In genomic region chr8:71462786-71463185, GRCm38 (mm10) we compare ENCODE assay signal across 8 mouse cellular contexts. TPM values are rescaled to one million over a fixed set of nuclear protein-coding genes. Genes with fewer than 3 reads are reported as not detected.
DNase-seq lines count a peak whose midpoint lies in the region; ATAC-seq lines count a peak whose summit lies in the region.

No protein-coding gene starts in this region.

- H3K4me1 ChIP-seq in stomach, embryonic 14.5 days (ENCODE audit: control insufficient read depth, insufficient read depth, low read length): peaks cover 22% of the 10 kb centered on the region; the same call in 1 of the 2 replicates

- DNase-seq in NIH3T3 (ENCODE audit: low read depth): peak; percentile 33
- peak; percentile 45 for DNase-seq in embryo, embryonic 9.5 days (ENCODE audit: extremely low spot score)
- peak; percentile 46 for DNase-seq in heart, postnatal 4 days
- DNase-seq in layer of hippocampus, postnatal 36 days: peak; percentile 59 to 72
- no peak for DNase-seq in gastrocnemius, postnatal 10 days

- no peaks in the 10 kb centered on the region for H3K27me3 ChIP-seq in stomach, embryonic 14.5 days (ENCODE audit: control insufficient read depth, insufficient read depth, low read length)

- peaks cover 19% of the 10 kb centered on the region for H3K36me3 ChIP-seq in stomach, embryonic 14.5 days (ENCODE audit: control insufficient read depth, insufficient read depth, low read length)

- peak; percentile 81 for ATAC-seq in CD4-positive, CD25-positive, alpha-beta regulatory T cell, adult 4 months
- ATAC-seq in megakaryocyte, adult 5-6 weeks (ENCODE audit: poor library complexity, severe bottlenecking): peak; percentile 13
- ATAC-seq in stomach, embryonic 14.5 days (ENCODE audit: insufficient number of reproducible peaks, insufficient read depth, low FRiP score, low read depth): no peak

- 3% methylated on average over 16 of the region's 16 CpGs for WGBS in stomach, embryonic 14.5 days

- H3K4me3 ChIP-seq in stomach, embryonic 14.5 days (ENCODE audit: low read depth, low read length): peak overlapping the region; percentile 82

- peak overlapping the region; percentile 87 for H3K4me2 ChIP-seq in stomach, embryonic 14.5 days (replicated peaks; ENCODE audit: low read depth, low read length)

- H3K27ac ChIP-seq in stomach, embryonic 14.5 days (ENCODE audit: low read length): 0 out of 2 replicates have a peak overlapping the region, but pooled peaks have one; percentile 44

- no peaks in the 10 kb centered on the region for H3K9me3 ChIP-seq in stomach, embryonic 14.5 days (ENCODE audit: control insufficient read depth, low read depth, low read length)

- peak overlapping the region; percentile 74 for H3K9ac ChIP-seq in stomach, embryonic 14.5 days (replicated peaks; ENCODE audit: low read depth, low read length)

RNA-seq across cellular contexts. Expression of gene Abhd8, which starts 0.7 kb away (rescaled TPM):
- 10 to 100 TPM; 16.3 to 19.5 TPM for polyA plus RNA-seq in CD4-positive, CD25-positive, alpha-beta regulatory T cell, adult 4 months (2017; shearing (Covaris generic))
- total RNA-seq in heart, postnatal 4 days (2021): 10 to 100 TPM; 37.7 to 39.3 TPM
- total RNA-seq in layer of hippocampus, postnatal 36 days (2021): 100 to 1,000 TPM; 274 to 278 TPM
- total RNA-seq in megakaryocyte, adult 5-6 weeks (2015): 2.4 and 3.1 TPM in 2 replicates
- 5.8 and 7.4 TPM in 2 replicates for total RNA-seq in megakaryocyte, adult 5-6 weeks (2017)
- 28.4 and 30.0 TPM in 2 replicates for polyA plus RNA-seq in stomach, embryonic 14.5 days (2014; fragmentation: Nextera tagmentation; extraction: Ambion mirVana)
- total RNA-seq in gastrocnemius, postnatal 10 days (2021): 10 to 100 TPM; 36.1 to 38.9 TPM

RNA-seq across cellular contexts. Expression of gene Mrpl34, which starts 2.0 kb away (rescaled TPM):
- 10 to 100 TPM; 65.1 to 82.9 TPM for polyA plus RNA-seq in CD4-positive, CD25-positive, alpha-beta regulatory T cell, adult 4 months (2017; shearing (Covaris generic))
- 100 to 1,000 TPM in 1 of 2 experiments, 10 to 100 TPM in 1; 96.0 to 107 TPM for total RNA-seq in heart, postnatal 4 days (2021)
- total RNA-seq in layer of hippocampus, postnatal 36 days (2021): 10 to 100 TPM; 49.6 to 52.1 TPM
- total RNA-seq in megakaryocyte, adult 5-6 weeks (2015): 31.6 and 40.1 TPM in 2 replicates
- 33.5 and 36.1 TPM in 2 replicates for total RNA-seq in megakaryocyte, adult 5-6 weeks (2017)
- 139 and 154 TPM in 2 replicates for polyA plus RNA-seq in stomach, embryonic 14.5 days (2014; fragmentation: Nextera tagmentation; extraction: Ambion mirVana)
- 10 to 100 TPM; 34.7 to 39.7 TPM for total RNA-seq in gastrocnemius, postnatal 10 days (2021)

RNA-seq across cellular contexts. Expression of gene Dda1, which starts 6.2 kb away (rescaled TPM):
- 10 to 100 TPM; 22.5 to 22.7 TPM for polyA plus RNA-seq in CD4-positive, CD25-positive, alpha-beta regulatory T cell, adult 4 months (2017; shearing (Covaris generic))
- 10 to 100 TPM; 42.0 to 46.2 TPM for total RNA-seq in heart, postnatal 4 days (2021)
- total RNA-seq in layer of hippocampus, postnatal 36 days (2021): 10 to 100 TPM; 87.6 to 93.5 TPM
- total RNA-seq in megakaryocyte, adult 5-6 weeks (2015): 39.1 and 44.0 TPM in 2 replicates
- 14.2 and 26.3 TPM in 2 replicates for total RNA-seq in megakaryocyte, adult 5-6 weeks (2017)
- 94.8 and 98.9 TPM in 2 replicates for polyA plus RNA-seq in stomach, embryonic 14.5 days (2014; fragmentation: Nextera tagmentation; extraction: Ambion mirVana)
- 10 to 100 TPM; 34.8 to 35.8 TPM for total RNA-seq in gastrocnemius, postnatal 10 days (2021)

RNA-seq across cellular contexts. Expression of gene Ano8, which starts 23.0 kb away (rescaled TPM):
- polyA plus RNA-seq in CD4-positive, CD25-positive, alpha-beta regulatory T cell, adult 4 months (2017; shearing (Covaris generic)): under 1 TPM in 1 of 2 experiments, not detected in 1; 0.20 TPM
- 10 to 100 TPM; 13.5 to 15.4 TPM for total RNA-seq in heart, postnatal 4 days (2021)
- 10 to 100 TPM; 54.3 to 55.1 TPM for total RNA-seq in layer of hippocampus, postnatal 36 days (2021)
- total RNA-seq in megakaryocyte, adult 5-6 weeks (2015): 0.47 and 1.5 TPM in 2 replicates
- 3.0 and 4.2 TPM in 2 replicates for total RNA-seq in megakaryocyte, adult 5-6 weeks (2017)
- 2.3 TPM in 2 replicates for polyA plus RNA-seq in stomach, embryonic 14.5 days (2014; fragmentation: Nextera tagmentation; extraction: Ambion mirVana)
- total RNA-seq in gastrocnemius, postnatal 10 days (2021): 10 to 100 TPM; 16.6 to 20.1 TPM

RNA-seq across cellular contexts. Expression of gene Gtpbp3, which starts 25.1 kb away (rescaled TPM):
- polyA plus RNA-seq in CD4-positive, CD25-positive, alpha-beta regulatory T cell, adult 4 months (2017; shearing (Covaris generic)): 1 to 10 TPM; 2.9 to 3.1 TPM
- total RNA-seq in heart, postnatal 4 days (2021): 10 to 100 TPM; 17.8 to 20.1 TPM
- 10 to 100 TPM; 31.7 to 33.3 TPM for total RNA-seq in layer of hippocampus, postnatal 36 days (2021)
- 3.4 and 3.7 TPM in 2 replicates for total RNA-seq in megakaryocyte, adult 5-6 weeks (2015)
- 12.1 and 14.2 TPM in 2 replicates for total RNA-seq in megakaryocyte, adult 5-6 weeks (2017)
- 7.1 and 7.2 TPM in 2 replicates for polyA plus RNA-seq in stomach, embryonic 14.5 days (2014; fragmentation: Nextera tagmentation; extraction: Ambion mirVana)
- total RNA-seq in gastrocnemius, postnatal 10 days (2021): 10 to 100 TPM in 1 of 2 experiments, 1 to 10 TPM in 1; 8.8 to 12.4 TPM

Comparison
In these comparisons a context has a peak if more than half of its experiments do, and no peak if none do; other contexts are left out.
1. RNA of gene Abhd8, which starts 0.7 kb away (total RNA-seq): 274 to 278 TPM in layer of hippocampus, postnatal 36 days; 37.7 to 39.3 TPM in heart, postnatal 4 days, 36.1 to 38.9 TPM in gastrocnemius, postnatal 10 days and 2.4 to 7.4 TPM in megakaryocyte, adult 5-6 weeks; every median in the first group is over 4 times any median in the second.